Comparison of ENCODE assay signal across 10 mouse cellular contexts in genomic region chr2:62596586-62596985, GRCm38 (mm10).
"Had no signal": no experiment of that assay in that cellular context is flagged by ENCODE, and none has a peak within 500 bp of the region (broad histone marks: within the 10 kb centered on the region; RNA-seq: fewer than 3 reads in every experiment).

No protein-coding gene starts in this region.

- H3K4me1 ChIP-seq: limb, embryonic 12.5 days; midbrain, embryonic 12.5 days had no signal

- H3K4me2 ChIP-seq: limb, embryonic 12.5 days; midbrain, embryonic 12.5 days had no signal

- H3K27ac ChIP-seq: limb, embryonic 12.5 days; liver, embryonic 14.5 days; midbrain, embryonic 12.5 days had no signal

- H3K9ac ChIP-seq: limb, embryonic 12.5 days; liver, embryonic 14.5 days; midbrain, embryonic 12.5 days had no signal

- DNase-seq: kidney, postnatal 25 days; layer of hippocampus, adult 9-11 months; layer of hippocampus, postnatal 36 days; lung, adult 18-20 months; right cerebral cortex, postnatal 14 days; thymus, postnatal 4 days had no signal

- H3K36me3 ChIP-seq: limb, embryonic 12.5 days; midbrain, embryonic 12.5 days had no signal

- ATAC-seq: midbrain, embryonic 16.5 days had no signal

- H3K4me3 ChIP-seq: limb, embryonic 12.5 days; midbrain, embryonic 12.5 days had no signal

- H3K27me3 ChIP-seq: limb, embryonic 12.5 days; midbrain, embryonic 12.5 days had no signal

- H3K9me3 ChIP-seq: limb, embryonic 12.5 days; midbrain, embryonic 12.5 days had no signal
